In the genomic region with DNA sequence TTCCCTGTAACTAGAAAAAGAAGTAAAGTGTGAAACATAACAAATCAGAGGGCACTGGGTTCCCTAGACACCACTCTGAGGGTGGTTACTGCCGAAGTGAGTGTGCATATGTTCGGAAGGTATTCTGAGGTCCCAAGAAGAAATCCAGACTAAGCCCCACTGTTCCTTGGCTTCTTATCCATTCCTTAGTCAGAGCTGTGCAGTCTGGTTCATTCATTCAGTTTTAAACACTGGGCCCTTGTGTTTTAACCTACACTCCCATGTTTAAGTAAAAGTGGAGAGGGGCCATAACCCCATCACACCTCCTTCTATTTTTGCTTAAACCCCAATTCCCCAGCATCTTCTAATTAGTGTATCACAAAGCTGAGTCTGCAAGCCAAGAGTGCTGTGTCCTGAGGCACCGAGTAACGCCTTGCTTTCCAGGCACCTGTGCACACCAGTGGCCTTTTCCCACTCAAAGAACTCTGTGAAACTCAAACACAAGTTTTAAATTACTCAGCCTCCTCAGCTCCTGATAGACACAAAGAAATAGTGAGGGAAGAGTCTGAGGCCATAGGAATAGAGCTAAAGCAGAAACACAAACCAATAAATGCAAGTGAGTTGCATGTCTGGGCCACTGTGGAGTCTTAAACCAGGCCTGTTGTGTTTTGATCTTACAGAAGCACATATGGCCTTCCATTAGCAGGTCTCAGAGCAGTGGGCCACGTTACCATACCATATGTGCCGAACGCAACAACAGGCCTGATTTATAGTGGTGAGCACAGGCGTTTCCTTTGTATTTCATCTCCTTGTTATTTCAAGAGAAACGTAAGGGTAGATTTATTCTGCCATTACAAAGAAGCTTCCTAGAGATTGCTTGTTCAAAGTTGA, we compare ENCODE assay signal across 19 mouse cellular contexts.
A peak's percentile ranks its signal among the peaks of the same experiment; 100 is the strongest.
DNase-seq lines count a peak whose midpoint lies in the region; ATAC-seq lines count a peak whose summit lies in the region.
"Had no signal": no experiment of that assay in that cellular context is flagged by ENCODE, and none has a peak within 500 bp of the region (broad histone marks: within the 10 kb centered on the region; RNA-seq: fewer than 3 reads in every experiment).

No protein-coding gene starts in this region.

- no peak overlapping the region for H3K4me3 ChIP-seq in forebrain, embryonic 12.5 days (replicated peaks)
- H3K4me3 ChIP-seq in forebrain, embryonic 11.5 days (ENCODE audit: low read depth, low read length), result no peak overlapping the region
- no peak overlapping the region for H3K4me3 ChIP-seq in kidney, embryonic 15.5 days (replicated peaks)
- H3K4me3 ChIP-seq in limb, embryonic 13.5 days, result no peak overlapping the region
- no peak overlapping the region for H3K4me3 ChIP-seq in neural tube, embryonic 14.5 days (ENCODE audit: low read depth, low read length)
- H3K4me3 ChIP-seq: embryonic facial prominence, embryonic 15.5 days; stomach, embryonic 15.5 days had no signal

- H3K4me2 ChIP-seq in forebrain, embryonic 12.5 days, result no peak overlapping the region
- no peak overlapping the region for H3K4me2 ChIP-seq in forebrain, embryonic 11.5 days (ENCODE audit: low read depth, low read length, severe bottlenecking)
- H3K4me2 ChIP-seq in kidney, embryonic 15.5 days, result no peak overlapping the region
- no peak overlapping the region for H3K4me2 ChIP-seq in limb, embryonic 13.5 days (replicated peaks)
- no peak overlapping the region for H3K4me2 ChIP-seq in neural tube, embryonic 14.5 days (ENCODE audit: low read depth, low read length)
- H3K4me2 ChIP-seq: embryonic facial prominence, embryonic 15.5 days; stomach, embryonic 15.5 days had no signal

- no peak overlapping the region for H3K27ac ChIP-seq in forebrain, embryonic 12.5 days
- no peak overlapping the region for H3K27ac ChIP-seq in forebrain, embryonic 11.5 days (ENCODE audit: low read depth, low read length)
- peak overlapping the region; percentile 45 for H3K27ac ChIP-seq in kidney, embryonic 15.5 days
- peak overlapping the region; percentile 53 for H3K27ac ChIP-seq in limb, embryonic 13.5 days
- H3K27ac ChIP-seq in neural tube, embryonic 14.5 days (ENCODE audit: low read depth, low read length), result no peak overlapping the region; the same call in 1 of the 2 replicates
- H3K27ac ChIP-seq: embryonic facial prominence, embryonic 15.5 days; stomach, embryonic 15.5 days had no signal

- H3K36me3 ChIP-seq in forebrain, embryonic 12.5 days (replicated peaks), result no peaks in the 10 kb centered on the region
- H3K36me3 ChIP-seq in forebrain, embryonic 11.5 days (ENCODE audit: control insufficient read depth, insufficient read depth, low read length), result no peaks in the 10 kb centered on the region
- H3K36me3 ChIP-seq in kidney, embryonic 15.5 days, result no peaks in the 10 kb centered on the region
- no peaks in the 10 kb centered on the region for H3K36me3 ChIP-seq in limb, embryonic 13.5 days
- H3K36me3 ChIP-seq in neural tube, embryonic 14.5 days (ENCODE audit: control insufficient read depth, insufficient read depth, low read length), result no peaks in the 10 kb centered on the region
- H3K36me3 ChIP-seq: embryonic facial prominence, embryonic 15.5 days; stomach, embryonic 15.5 days had no signal

- no peak for DNase-seq in forebrain, embryonic 11.5 days (ENCODE audit: low spot score)
- DNase-seq in kidney, postnatal 4 days, result no peak
- no peak for DNase-seq in thymus, adult 18-20 months
- no peak for DNase-seq in heart, adult 8-10 months (ENCODE audit: low spot score)
- DNase-seq: adrenal gland, adult 8-10 months; cerebellum, adult 11 months; cerebellum, postnatal 25 days; kidney, adult 9 months; layer of hippocampus, postnatal 36 days; lung, postnatal 14 days; right cerebral cortex, adult 18-20 months; spleen, adult 18-20 months; thymus, postnatal 14 days had no signal

- H3K9me3 ChIP-seq in forebrain, embryonic 12.5 days, result no peaks in the 10 kb centered on the region
- H3K9me3 ChIP-seq in forebrain, embryonic 11.5 days (ENCODE audit: control insufficient read depth, low read length), result no peaks in the 10 kb centered on the region
- no peaks in the 10 kb centered on the region for H3K9me3 ChIP-seq in kidney, embryonic 15.5 days (replicated peaks)
- no peaks in the 10 kb centered on the region for H3K9me3 ChIP-seq in limb, embryonic 13.5 days
- no peaks in the 10 kb centered on the region for H3K9me3 ChIP-seq in neural tube, embryonic 14.5 days (ENCODE audit: control insufficient read depth, low read length)
- H3K9me3 ChIP-seq: embryonic facial prominence, embryonic 15.5 days; stomach, embryonic 15.5 days had no signal

- peak; percentile 39; the same call in 1 of the 2 replicates for ATAC-seq in forebrain, embryonic 12.5 days (ENCODE audit: low FRiP score)
- ATAC-seq in forebrain, embryonic 11.5 days (replicated peaks; ENCODE audit: low FRiP score), result no peak
- peak; percentile 47; the same call in 1 of the 2 replicates for ATAC-seq in kidney, embryonic 15.5 days (replicated peaks; ENCODE audit: low FRiP score)
- ATAC-seq in limb, embryonic 13.5 days (ENCODE audit: low FRiP score, low read depth), result peak; percentile 92
- ATAC-seq in neural tube, embryonic 14.5 days (ENCODE audit: low read depth), result peak; percentile 60; the same call in 1 of the 2 replicates

- no peak overlapping the region for H3K9ac ChIP-seq in forebrain, embryonic 12.5 days
- no peak overlapping the region for H3K9ac ChIP-seq in forebrain, embryonic 11.5 days (ENCODE audit: low read length)
- no peak overlapping the region for H3K9ac ChIP-seq in kidney, embryonic 15.5 days
- no peak overlapping the region for H3K9ac ChIP-seq in limb, embryonic 13.5 days
- no peak overlapping the region for H3K9ac ChIP-seq in neural tube, embryonic 14.5 days (replicated peaks; ENCODE audit: low read depth, low read length)
- H3K9ac ChIP-seq: embryonic facial prominence, embryonic 15.5 days; stomach, embryonic 15.5 days had no signal

- 70% methylated on average over 9 of the region's 9 CpGs for WGBS in forebrain, embryonic 12.5 days
- WGBS in forebrain, embryonic 11.5 days, result 81% methylated on average over 9 of the region's 9 CpGs
- WGBS in kidney, embryonic 15.5 days, result 41% methylated on average over 9 of the region's 9 CpGs
- 17% methylated on average over 9 of the region's 9 CpGs for WGBS in limb, embryonic 13.5 days
- WGBS in neural tube, embryonic 14.5 days, result 31% methylated on average over 9 of the region's 9 CpGs

- H3K27me3 ChIP-seq in forebrain, embryonic 12.5 days, result no peaks in the 10 kb centered on the region
- no peaks in the 10 kb centered on the region for H3K27me3 ChIP-seq in forebrain, embryonic 11.5 days (ENCODE audit: control insufficient read depth, insufficient read depth, low read length)
- H3K27me3 ChIP-seq in kidney, embryonic 15.5 days, result no peaks in the 10 kb centered on the region
- H3K27me3 ChIP-seq in limb, embryonic 13.5 days, result no peaks in the 10 kb centered on the region
- no peaks in the 10 kb centered on the region for H3K27me3 ChIP-seq in neural tube, embryonic 14.5 days (ENCODE audit: control insufficient read depth, insufficient read depth, low read length)
- H3K27me3 ChIP-seq: embryonic facial prominence, embryonic 15.5 days; stomach, embryonic 15.5 days had no signal

- H3K4me1 ChIP-seq in forebrain, embryonic 12.5 days, result no peaks in the 10 kb centered on the region
- H3K4me1 ChIP-seq in forebrain, embryonic 11.5 days (replicated peaks; ENCODE audit: control insufficient read depth, insufficient read depth, low read length), result no peaks in the 10 kb centered on the region
- H3K4me1 ChIP-seq in kidney, embryonic 15.5 days, result peaks cover 27% of the 10 kb centered on the region
- peaks cover 31% of the 10 kb centered on the region for H3K4me1 ChIP-seq in limb, embryonic 13.5 days
- H3K4me1 ChIP-seq in neural tube, embryonic 14.5 days (ENCODE audit: control insufficient read depth, insufficient read depth, low read length), result peaks cover 3% of the 10 kb centered on the region; the same call in 1 of the 2 replicates
- H3K4me1 ChIP-seq: embryonic facial prominence, embryonic 15.5 days had no signal

Comparison
In these comparisons a context has a peak if more than half of its experiments do, and no peak if none do; other contexts are left out.
1. H3K27ac ChIP-seq: peak in kidney, embryonic 15.5 days (single experiment) and limb, embryonic 13.5 days (single experiment); none in forebrain, embryonic 12.5 days (single experiment), forebrain, embryonic 11.5 days (single experiment) and neural tube, embryonic 14.5 days (single experiment).